Mouse (Mus musculus) E14TG2a.4 (cell line): Measurements from ENCODE around the gene Apold1.

ENCODE experiments used
- H3K27me3 ChIP-seq: 2 replicates; pipeline ENCODE4 v1.6.1; 2014; ENCODE audit warnings: low read length, control low read depth; ENCODE audit not compliant: insufficient read depth
- H3K36me3 ChIP-seq: 2 replicates; pipeline ENCODE4 v1.6.1; 2014; ENCODE audit warnings: low read length, control low read depth; ENCODE audit not compliant: insufficient read depth
- H3K4me1 ChIP-seq: replicated peaks from 2 replicates; pipeline ENCODE4 v1.6.1; 2014; ENCODE audit warnings: low read depth, low read length, control low read depth
- H3K4me3 ChIP-seq: replicated peaks from 2 replicates; pipeline ENCODE4 v1.5.1; 2014; ENCODE audit warnings: mild to moderate bottlenecking, low read length
- H3K9me3 ChIP-seq: 2 replicates; pipeline ENCODE4 v1.6.1; 2014; ENCODE audit warnings: low read length, control low read depth
- CTCF ChIP-seq: conservative IDR thresholded peaks from 2 replicates; pipeline ENCODE4 v1.5.1; 2014; ENCODE audit warnings: low read length
- NANOG ChIP-seq: IDR thresholded peaks from 2 replicates; pipeline ENCODE4 v1.6.1; 2014; ENCODE audit warnings: borderline replicate concordance, low read length, mixed read lengths
- POU5F1 ChIP-seq: IDR thresholded peaks from 2 replicates; pipeline ENCODE4 v1.6.1; 2014; ENCODE audit warnings: low read length, borderline replicate concordance

Apold1 gene

DNA sequence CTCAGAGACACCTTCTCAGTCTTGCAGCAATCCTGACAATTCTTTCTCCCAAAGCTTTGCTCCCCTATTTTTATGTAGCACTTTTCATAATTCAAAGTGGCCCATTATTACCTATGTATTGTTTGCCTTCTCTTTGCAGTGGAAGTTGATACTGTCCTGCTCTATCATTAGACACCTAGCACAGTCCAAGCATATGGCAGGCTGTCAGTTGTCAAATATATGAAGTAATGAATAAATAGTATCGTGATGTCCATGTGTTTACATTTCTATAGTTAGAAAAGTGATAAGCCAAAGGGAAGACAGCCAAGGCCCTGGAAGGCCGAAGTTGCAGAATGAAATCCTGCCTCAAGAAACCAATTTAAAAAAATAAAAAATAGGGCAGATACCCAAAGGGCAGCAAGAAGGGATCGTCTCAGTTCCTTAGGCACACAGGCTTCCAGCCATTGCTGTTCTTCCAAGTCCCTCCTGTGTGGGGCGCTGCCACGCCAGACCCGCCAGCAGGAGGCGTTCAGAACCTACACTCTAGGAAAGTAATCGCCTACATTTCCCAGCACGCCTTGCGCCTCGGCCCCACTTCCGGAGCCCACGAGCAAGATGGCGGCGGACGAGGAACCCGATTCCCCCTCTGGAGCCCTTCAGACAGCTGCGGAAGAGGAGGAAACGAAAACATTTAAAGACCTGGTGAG is 29.7 kb downstream of the Apold1 start, which contains the start of gene Ddx47:
Gene Ddx47, plus strand, starts transcription at position 565 of the 686 bp plus-strand sequence.
- Histone ChIP-seq H3K9me3 (no peaks in the 10 kb centered on the region), H3K4me1 (peaks cover 6% of the 10 kb centered on the region), H3K27me3 (no peaks in the 10 kb centered on the region), H3K36me3 (peaks cover 30% of the 10 kb centered on the region), H3K4me3 (peak within 1 kb of the TSS; percentile 91)
- TF ChIP-seq CTCF (peak; percentile 81), NANOG (no peak)

DNA sequence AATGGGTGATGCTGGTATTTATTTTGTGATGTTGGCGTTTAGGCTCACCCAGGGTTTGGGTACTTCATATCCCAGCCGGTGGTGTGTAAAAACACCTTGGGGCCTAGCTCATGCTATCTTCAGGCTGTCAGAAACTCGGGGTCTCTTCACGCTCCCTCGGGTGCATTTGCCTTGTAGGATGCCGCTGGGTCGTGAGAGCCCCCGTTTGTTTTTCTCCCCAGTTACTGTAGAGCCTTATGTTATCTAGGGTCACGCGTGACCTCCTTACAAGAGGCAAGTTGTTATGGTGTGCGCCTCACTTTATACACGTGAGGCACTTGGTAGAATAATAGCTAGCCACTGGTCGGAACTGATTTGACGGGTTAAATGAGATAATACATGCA is 30.2 kb downstream of the Apold1 start:
- TF ChIP-seq POU5F1 (no peak), NANOG (no peak), CTCF (no peak)
- H3K9me3 ChIP-seq, result no peaks in the 10 kb centered on the region
- H3K4me3 ChIP-seq, result peak overlapping the region; percentile 91
- H3K36me3 ChIP-seq, result peaks cover 36% of the 10 kb centered on the region
- no peaks in the 10 kb centered on the region for H3K27me3 ChIP-seq
- H3K4me1 ChIP-seq, result peaks cover 6% of the 10 kb centered on the region

DNA sequence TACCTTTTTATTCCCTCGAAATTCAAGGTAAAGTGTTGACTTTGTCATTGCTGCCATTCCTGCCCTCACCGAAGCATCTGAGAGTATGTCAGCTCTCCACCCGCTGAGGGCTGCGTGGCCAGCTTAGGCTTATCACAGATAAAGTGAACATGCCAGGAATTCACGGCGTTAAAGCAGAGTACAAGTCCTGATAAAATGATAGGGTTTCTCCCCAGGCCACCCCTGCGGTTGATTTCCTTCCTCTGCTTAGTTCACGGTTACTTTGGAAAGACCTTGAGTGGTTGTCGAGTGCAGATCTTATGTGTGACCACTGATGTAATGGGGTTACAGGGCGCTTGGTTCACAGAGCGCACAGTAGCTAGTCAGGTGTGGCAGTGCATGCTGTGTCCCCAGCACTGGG is 35.7 kb downstream of the Apold1 start:
- TF ChIP-seq NANOG (no peak), CTCF (no peak), POU5F1 (no peak)
- H3K27me3 ChIP-seq, result no peaks in the 10 kb centered on the region

DNA sequence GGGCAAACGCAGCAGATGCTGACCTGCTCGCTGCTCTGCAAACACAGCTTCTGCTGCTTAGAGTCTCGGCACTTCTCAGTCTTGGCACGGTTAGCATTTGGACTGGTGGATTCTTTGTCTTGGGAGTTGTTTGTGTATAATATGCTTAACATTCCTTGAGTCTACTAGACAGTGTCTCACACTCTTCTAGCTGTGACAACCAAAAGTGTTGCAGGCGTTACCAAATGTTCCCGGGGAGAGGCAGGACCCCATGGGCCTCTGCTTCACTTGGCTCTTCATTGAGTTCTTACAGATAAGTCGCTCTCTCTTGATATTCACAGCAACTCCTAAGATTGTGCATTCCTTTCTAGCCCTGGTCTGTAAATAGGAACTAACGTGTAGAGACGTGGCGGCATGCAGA is 38.0 kb downstream of the Apold1 start:
- H3K4me3 ChIP-seq, result no peak overlapping the region
- no peaks in the 10 kb centered on the region for H3K27me3 ChIP-seq
- TF ChIP-seq POU5F1 (no peak), NANOG (no peak), CTCF (no peak)

More for the DNA sequence above, 35.7 kb downstream of the Apold1 start:
- no peak overlapping the region for H3K4me3 ChIP-seq
- peaks cover 3% of the 10 kb centered on the region for H3K4me1 ChIP-seq
- H3K9me3 ChIP-seq, result no peaks in the 10 kb centered on the region
- peaks cover 91% of the 10 kb centered on the region for H3K36me3 ChIP-seq

DNA sequence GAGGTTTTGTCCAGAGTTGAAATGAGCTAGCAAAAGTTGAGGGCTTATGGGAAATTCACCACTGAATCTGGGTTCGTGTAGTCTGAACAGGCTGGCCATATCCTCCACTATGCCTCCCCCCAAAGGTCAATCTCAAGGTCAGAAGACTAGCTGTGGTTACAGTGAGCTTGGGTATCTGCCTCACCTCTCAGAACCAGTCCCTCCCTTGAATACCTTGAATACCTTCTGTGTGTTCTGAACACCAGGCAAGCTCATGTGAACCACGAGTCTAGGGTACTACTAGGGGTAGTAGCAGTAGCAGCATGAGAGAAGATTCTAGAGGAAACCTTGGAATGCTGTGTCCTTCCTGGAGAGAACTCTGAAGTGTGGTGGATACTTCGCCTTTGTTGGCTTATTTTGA is 40.1 kb downstream of the Apold1 start:
- no peak for TF ChIP-seq POU5F1
- Histone ChIP-seq H3K36me3 (peaks cover 78% of the 10 kb centered on the region), H3K9me3 (no peaks in the 10 kb centered on the region), H3K4me3 (no peak overlapping the region), H3K27me3 (no peaks in the 10 kb centered on the region), H3K4me1 (no peaks in the 10 kb centered on the region)

More for the DNA sequence above, 38.0 kb downstream of the Apold1 start:
- Histone ChIP-seq H3K36me3 (peaks cover 99% of the 10 kb centered on the region), H3K4me1 (no peaks in the 10 kb centered on the region), H3K9me3 (no peaks in the 10 kb centered on the region)

DNA sequence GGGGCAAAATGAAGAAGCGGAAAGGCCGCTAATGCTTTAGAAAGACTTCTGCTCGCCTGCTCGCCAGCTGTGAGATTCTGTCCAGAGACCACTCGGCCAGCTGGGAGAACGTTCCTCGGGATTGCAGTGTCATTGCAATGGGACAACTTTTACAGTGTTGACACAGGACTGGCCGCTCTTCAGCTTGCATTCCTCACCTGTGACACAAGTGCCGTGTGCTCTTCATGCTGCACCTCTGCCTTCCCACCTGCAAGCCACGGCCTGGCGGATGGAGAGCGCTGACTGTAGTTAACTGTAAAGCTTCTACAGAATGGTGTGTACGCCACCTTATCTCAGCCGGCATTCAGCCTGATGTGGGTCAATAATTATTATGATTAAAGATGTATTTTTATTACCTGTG is 41.9 kb downstream of the Apold1 start:
- H3K36me3 ChIP-seq, result peaks cover 61% of the 10 kb centered on the region
- H3K4me1 ChIP-seq, result no peaks in the 10 kb centered on the region
- H3K9me3 ChIP-seq, result no peaks in the 10 kb centered on the region
- no peaks in the 10 kb centered on the region for H3K27me3 ChIP-seq
- no peak overlapping the region for H3K4me3 ChIP-seq
- TF ChIP-seq CTCF, result no peak
- no peak for TF ChIP-seq NANOG
- no peak for TF ChIP-seq POU5F1

DNA sequence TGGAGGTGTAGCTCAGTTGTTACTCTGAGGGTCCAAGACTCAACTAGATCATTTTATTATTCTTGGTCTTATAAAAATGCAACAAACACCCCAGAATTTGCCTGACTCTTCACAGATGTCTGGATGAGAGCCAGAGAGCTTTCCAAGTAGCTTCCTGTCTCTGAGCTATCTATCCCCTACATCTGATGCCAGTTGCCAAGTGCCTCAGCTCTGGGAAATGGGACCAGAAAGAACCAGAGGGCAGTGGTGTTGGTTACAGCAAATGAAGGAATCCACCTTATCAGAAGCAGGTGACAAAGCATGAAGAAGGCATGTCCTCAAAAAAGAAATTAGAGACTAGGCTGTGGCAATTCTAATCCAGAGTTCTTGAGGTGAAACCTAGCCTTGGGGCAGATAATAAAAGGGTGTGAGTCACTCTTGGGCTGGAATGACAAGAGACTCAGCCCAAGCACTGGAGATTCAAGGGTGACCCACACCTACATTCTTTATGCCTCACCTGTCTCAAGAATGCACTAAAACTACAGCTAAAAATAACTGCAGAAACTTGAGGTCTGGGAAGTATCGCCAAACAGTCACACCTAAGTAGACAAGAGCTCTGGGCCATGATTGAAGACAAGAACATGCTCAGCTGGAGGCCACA is 43.4 kb downstream of the Apold1 start:
- peaks cover 46% of the 10 kb centered on the region for H3K36me3 ChIP-seq

DNA sequence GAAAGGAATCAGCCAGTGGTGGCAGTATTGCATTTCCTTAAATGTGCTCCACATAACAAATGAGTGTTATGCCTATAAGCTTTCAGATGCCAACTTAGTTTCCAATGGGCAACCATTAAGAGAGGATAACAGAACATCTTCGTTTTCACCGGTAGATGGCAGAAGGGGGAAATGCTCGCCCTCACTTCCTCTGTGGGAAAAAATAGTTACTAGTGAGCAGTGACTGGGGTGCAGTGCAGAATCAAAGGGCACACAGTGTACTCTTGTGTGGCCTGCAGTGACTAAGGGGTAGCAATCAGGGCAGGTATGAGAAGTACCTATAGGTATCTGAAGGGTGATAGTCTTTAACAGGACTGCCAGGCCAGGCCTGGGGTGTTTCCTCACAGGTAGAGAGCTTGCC is 44.7 kb downstream of the Apold1 start:
- H3K9me3 ChIP-seq, result no peaks in the 10 kb centered on the region
- H3K36me3 ChIP-seq, result peaks cover 32% of the 10 kb centered on the region
- H3K4me3 ChIP-seq, result no peak overlapping the region
- no peaks in the 10 kb centered on the region for H3K4me1 ChIP-seq
- TF ChIP-seq CTCF, result peak; percentile 34
- TF ChIP-seq POU5F1, result no peak
- no peaks in the 10 kb centered on the region for H3K27me3 ChIP-seq

More for the DNA sequence above, 43.4 kb downstream of the Apold1 start:
- Histone ChIP-seq H3K27me3 (no peaks in the 10 kb centered on the region), H3K9me3 (no peaks in the 10 kb centered on the region), H3K4me1 (no peaks in the 10 kb centered on the region), H3K4me3 (no peak overlapping the region)
- TF ChIP-seq CTCF (no peak), NANOG (no peak), POU5F1 (no peak)

DNA sequence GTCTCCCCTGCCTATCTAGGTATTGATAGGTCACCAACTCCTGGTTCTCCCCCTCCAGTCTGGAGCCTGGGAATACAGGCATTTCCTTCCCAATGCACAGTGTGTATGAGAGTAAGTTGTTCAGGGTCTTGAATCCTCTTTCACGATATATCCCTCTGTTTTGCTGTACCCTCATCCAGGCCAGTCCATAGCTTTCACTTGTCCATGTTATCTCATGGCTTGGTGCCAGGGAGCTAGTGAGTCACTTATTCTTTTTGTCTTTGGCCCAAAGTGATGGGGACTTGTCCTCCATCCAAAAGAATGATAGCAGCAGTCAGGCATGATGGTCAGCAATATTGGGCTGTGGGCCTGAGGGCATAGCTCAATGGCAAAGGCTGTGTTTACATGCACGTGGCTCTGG is 45.2 kb downstream of the Apold1 start:
- TF ChIP-seq POU5F1, result no peak
- TF ChIP-seq CTCF, result no peak
- no peak for TF ChIP-seq NANOG
- H3K27me3 ChIP-seq, result no peaks in the 10 kb centered on the region
- no peaks in the 10 kb centered on the region for H3K9me3 ChIP-seq
- no peaks in the 10 kb centered on the region for H3K4me1 ChIP-seq
- no peak overlapping the region for H3K4me3 ChIP-seq
- peaks cover 27% of the 10 kb centered on the region for H3K36me3 ChIP-seq

DNA sequence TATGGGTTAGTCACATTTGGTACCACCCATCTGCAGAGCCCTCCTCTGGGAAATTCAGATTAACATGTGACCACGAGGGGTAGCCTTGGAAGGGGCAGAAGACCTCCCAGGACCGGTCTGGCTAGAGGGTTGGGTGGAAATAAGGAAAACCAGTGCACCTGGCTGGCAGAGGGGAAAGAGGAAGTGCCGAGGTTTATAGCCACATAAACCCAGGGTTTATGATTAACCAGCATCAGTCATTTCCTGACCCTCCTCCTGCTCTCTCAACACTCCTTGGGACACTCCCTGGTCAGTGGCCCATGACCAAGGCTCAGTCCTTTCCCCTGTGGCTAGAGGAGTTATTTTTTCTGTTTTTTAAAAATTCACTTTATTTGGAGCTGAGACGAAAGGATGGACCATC is 47.7 kb downstream of the Apold1 start:
- Histone ChIP-seq H3K36me3 (peaks cover 2% of the 10 kb centered on the region), H3K27me3 (no peaks in the 10 kb centered on the region), H3K9me3 (no peaks in the 10 kb centered on the region), H3K4me1 (peaks cover 8% of the 10 kb centered on the region; the same call in 1 of the 2 replicates), H3K4me3 (no peak overlapping the region)
- TF ChIP-seq POU5F1 (no peak), NANOG (no peak), CTCF (no peak)
